Mouse (Mus musculus) cerebellum, adult 2 months (tissue): ENCODE results near the gene Hist1h2bh. TPM values are rescaled to one million over a fixed set of nuclear protein-coding genes. Genes with fewer than 3 reads are reported as not detected.
"Not testable (repeated sequence)": the region's sequence is repeated elsewhere in the genome, so short reads cannot be mapped to it uniquely, and the experiment has no call there.

Source experiments
- DNase-seq, 2 experiments: peaks; one replicate each; pipeline ENCODE4 v3.0.0; 2021
- H3K27ac ChIP-seq: fragments of 200-500 bp; 2 replicates; pipeline ENCODE4 v1.5.1; 2012; ENCODE audit warnings: low read length, control low read depth, inconsistent platforms; ENCODE audit not compliant: insufficient read depth
- H3K27me3 ChIP-seq: fragments of 200-500 bp; 2 replicates; pipeline ENCODE4 v1.6.1; 2012; ENCODE audit warnings: inconsistent platforms, mild to moderate bottlenecking, low read length, moderate library complexity; ENCODE audit not compliant: control insufficient read depth, insufficient read depth
- H3K4me1 ChIP-seq: fragments of 200-500 bp; 2 replicates; pipeline ENCODE4 v1.6.1; 2011; ENCODE audit warnings: low read length; ENCODE audit not compliant: control insufficient read depth, insufficient read depth
- H3K4me3 ChIP-seq: fragments of 200-500 bp; replicated peaks from 2 replicates; pipeline ENCODE3; 2011; ENCODE audit warnings: mild to moderate bottlenecking, low read depth, low read length, control low read depth; ENCODE audit not compliant: insufficient read depth
- CTCF ChIP-seq: fragments of 200-500 bp; IDR thresholded peaks from 2 replicates; pipeline ENCODE4 v1.5.1; 2011; ENCODE audit warnings: low read depth, mild to moderate bottlenecking, control low read depth, low read length, moderate library complexity, borderline replicate concordance; ENCODE audit not compliant: insufficient read depth
- POLR2A ChIP-seq: fragments of 200-500 bp; IDR thresholded peaks from 2 replicates; pipeline ENCODE4 v1.6.1; 2011; ENCODE audit warnings: low read length, control low read depth, borderline replicate concordance; ENCODE audit not compliant: insufficient read depth
- WGBS: fragments of 180-500 bp; shearing (Covaris S2); methylation state at CpG from one replicate; pipeline ENCODE4 v1.1.7; 2018; 5-methylcytosine and 5-hydroxymethylcytosine counted together
- polyA plus RNA-seq: library from polyadenylated mRNA; depleted of rRNA; stranded (reverse); fragments of >200 nt; gene quantifications from 2 replicates; pipeline ENCODE4 v1.2.3, GENCODE M21; 2012; rRNA removed

Hist1h2bh gene
- polyA plus RNA-seq, result 0.33 and 0.34 TPM in 2 replicates

DNA sequence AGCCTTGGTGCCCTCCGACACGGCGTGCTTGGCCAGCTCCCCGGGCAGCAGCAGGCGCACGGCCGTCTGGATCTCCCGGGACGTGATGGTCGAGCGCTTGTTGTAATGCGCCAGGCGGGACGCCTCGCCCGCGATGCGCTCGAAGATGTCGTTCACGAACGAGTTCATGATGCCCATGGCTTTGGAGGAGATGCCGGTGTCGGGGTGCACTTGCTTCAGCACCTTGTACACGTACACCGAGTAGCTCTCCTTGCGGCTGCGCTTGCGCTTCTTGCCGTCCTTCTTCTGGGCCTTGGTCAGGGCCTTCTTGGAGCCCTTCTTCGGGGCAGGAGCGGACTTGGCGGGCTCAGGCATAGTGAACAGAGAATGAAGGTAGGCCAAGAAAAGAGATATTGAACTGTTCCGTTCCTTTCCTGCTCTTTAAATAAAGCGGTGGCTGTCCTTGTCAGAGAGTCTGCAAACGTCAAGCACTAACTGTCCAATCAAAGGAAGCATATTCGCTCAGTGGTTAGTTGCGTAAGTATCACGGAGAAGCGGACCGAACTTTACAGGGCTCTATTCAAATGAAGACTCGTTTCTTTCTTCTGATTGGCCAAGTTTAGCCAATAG is at the start of gene Hist1h2bh:
TSS of gene Hist1h2bh (minus strand) at position 394 of the 609 bp plus-strand sequence.
- not testable (repeated sequence) for H3K4me1 ChIP-seq, H3K27ac ChIP-seq, H3K27me3 ChIP-seq
- whole genome bisulfite sequencing, result under 1% methylated on average over 40 of the region's 42 CpGs
- peak; percentile 62 to 76 for DNase-seq
- peak within 1 kb of the TSS; percentile 64 for H3K4me3 ChIP-seq

- peak; percentile 69 to 79 for DNase-seq
- no peaks in the 10 kb centered on the region for H3K27me3 ChIP-seq
- WGBS, result 13% methylated on average over 7 of the region's 7 CpGs
- no peak overlapping the region for H3K4me3 ChIP-seq
- H3K27ac ChIP-seq, result no peak overlapping the region
- peaks cover 2% of the 10 kb centered on the region; the same call in 1 of the 2 replicates for H3K4me1 ChIP-seq
- TF ChIP-seq POLR2A (no peak), CTCF (no peak)
Measured at GRCm38 (mm10) chr13:23592614-23593013, 49.4 kb upstream of the Hist1h2bh start.

- WGBS, result 88% methylated on average over 7 of the region's 7 CpGs
- H3K27ac ChIP-seq, H3K4me1 ChIP-seq, H3K27me3 ChIP-seq, H3K4me3 ChIP-seq, DNase-seq: not testable (repeated sequence)
Measured at GRCm38 (mm10) chr13:23591886-23592285, 48.7 kb upstream of the Hist1h2bh start.

DNA sequence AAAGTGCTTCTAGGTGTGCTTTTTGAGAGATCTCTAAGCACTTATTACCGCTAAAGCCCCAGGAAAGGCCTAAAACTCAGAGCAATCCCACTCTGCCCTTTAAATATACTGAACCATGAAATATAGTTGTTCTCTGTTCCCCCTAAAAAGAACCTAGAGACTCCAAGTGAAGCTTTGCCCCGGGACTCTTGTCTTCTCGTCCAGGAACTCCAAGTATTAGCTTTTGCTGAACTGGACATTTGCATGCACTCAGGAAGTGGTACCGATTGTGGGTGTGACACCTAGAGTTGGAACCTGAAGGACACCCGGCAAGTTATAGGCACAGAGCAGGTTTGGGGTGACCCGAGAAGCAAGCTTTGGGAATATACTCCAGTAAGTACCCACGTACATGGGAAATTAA is 48.0 kb upstream of the Hist1h2bh start:
- TF ChIP-seq CTCF (no peak), POLR2A (no peak)
- 97% methylated on average over 7 of the region's 7 CpGs for WGBS
- Histone ChIP-seq H3K27me3 (no peaks in the 10 kb centered on the region), H3K27ac (no peak overlapping the region), H3K4me3 (no peak overlapping the region), H3K4me1 (peaks cover 2% of the 10 kb centered on the region; the same call in 1 of the 2 replicates)
- DNase-seq, result no peak

- 14% methylated on average over 1 of the region's 1 CpGs for whole genome bisulfite sequencing
- no peak for DNase-seq
- H3K4me3 ChIP-seq, result no peak overlapping the region
- no peaks in the 10 kb centered on the region for H3K27me3 ChIP-seq
- no peaks in the 10 kb centered on the region for H3K4me1 ChIP-seq
- no peak overlapping the region for H3K27ac ChIP-seq
- TF ChIP-seq POLR2A (no peak), CTCF (no peak)
Measured at GRCm38 (mm10) chr13:23586940-23587225, 43.7 kb upstream of the Hist1h2bh start.

DNA sequence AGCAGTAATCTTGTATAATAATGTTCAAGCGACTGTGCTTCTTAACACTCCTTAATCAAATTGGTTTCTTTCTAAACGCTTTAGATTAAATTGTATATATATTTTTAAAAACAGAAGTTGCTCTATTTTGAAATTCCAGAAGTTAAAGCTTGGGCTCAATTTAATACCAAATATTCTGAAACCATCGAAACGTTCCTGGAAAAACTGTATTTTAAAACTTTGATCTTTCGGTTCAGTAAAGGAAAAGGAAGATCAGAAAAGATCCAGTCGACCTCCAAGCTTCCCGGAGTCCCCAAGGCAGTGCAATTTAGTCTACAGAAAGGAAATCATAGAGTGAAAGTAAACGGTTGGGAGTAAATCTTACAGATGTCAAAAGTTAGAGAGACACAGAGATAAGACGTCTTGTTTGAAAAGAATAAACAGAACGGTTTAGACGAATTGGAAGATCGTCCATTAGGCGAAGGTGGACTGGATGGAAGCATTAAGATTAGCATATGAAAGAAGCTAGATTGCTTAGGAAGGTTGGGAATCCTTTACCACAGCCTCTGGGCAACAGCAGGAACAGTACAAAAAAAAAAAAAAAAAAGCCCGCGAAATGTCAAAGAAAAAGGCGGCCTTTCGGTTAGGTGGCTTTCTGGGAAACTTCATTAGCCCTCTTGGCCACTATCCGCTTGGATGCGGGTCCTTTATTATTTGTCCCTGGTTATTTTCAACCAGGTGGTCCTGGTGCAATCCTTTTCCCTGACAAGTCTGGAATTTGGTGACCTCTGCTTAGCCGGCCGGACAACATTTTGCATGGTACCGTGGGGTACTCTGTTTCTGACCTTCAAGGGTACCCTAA is 43.1 kb upstream of the Hist1h2bh start:
- H3K27me3 ChIP-seq, result no peaks in the 10 kb centered on the region
- no peak for DNase-seq
- 2% methylated on average over 22 of the region's 22 CpGs for WGBS
- peak overlapping the region; percentile 60 for H3K4me3 ChIP-seq
- TF ChIP-seq POLR2A (no peak), CTCF (no peak)
- H3K27ac ChIP-seq, result no peak overlapping the region
- no peaks in the 10 kb centered on the region for H3K4me1 ChIP-seq

DNA sequence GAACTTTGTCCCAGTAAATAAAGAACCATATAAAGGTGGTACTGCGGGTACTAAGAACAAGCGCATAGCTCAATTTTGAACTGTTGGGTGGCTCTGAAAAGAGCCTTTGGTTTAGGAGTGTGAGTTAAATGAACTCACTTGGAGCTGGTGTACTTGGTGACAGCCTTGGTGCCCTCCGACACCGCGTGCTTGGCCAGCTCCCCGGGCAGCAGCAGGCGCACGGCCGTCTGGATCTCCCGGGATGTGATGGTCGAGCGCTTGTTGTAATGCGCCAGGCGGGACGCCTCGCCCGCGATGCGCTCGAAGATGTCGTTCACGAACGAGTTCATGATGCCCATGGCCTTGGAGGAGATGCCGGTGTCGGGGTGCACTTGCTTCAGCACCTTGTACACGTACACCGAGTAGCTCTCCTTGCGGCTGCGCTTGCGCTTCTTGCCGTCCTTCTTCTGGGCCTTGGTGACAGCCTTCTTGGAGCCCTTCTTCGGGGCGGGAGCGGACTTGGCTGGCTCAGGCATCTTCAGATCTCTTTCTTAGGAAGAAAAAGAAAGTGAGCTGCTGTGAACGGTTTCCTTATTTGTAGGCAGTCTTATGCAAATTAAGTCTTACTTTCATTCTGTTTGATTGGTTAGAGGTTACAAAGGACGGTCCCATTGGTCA is 42.4 kb upstream of the Hist1h2bh start:
- peak; percentile 47; the same call in 1 of the 2 replicates for TF ChIP-seq POLR2A
- H3K4me1 ChIP-seq, H3K27me3 ChIP-seq: not testable (repeated sequence)
- peak overlapping the region; percentile 76; the same call in 1 of the 2 replicates for H3K27ac ChIP-seq
- WGBS, result under 1% methylated on average over 34 of the region's 36 CpGs
- peak overlapping the region; percentile 91 for H3K4me3 ChIP-seq
- DNase-seq, result peak; percentile 76 to 81

DNA sequence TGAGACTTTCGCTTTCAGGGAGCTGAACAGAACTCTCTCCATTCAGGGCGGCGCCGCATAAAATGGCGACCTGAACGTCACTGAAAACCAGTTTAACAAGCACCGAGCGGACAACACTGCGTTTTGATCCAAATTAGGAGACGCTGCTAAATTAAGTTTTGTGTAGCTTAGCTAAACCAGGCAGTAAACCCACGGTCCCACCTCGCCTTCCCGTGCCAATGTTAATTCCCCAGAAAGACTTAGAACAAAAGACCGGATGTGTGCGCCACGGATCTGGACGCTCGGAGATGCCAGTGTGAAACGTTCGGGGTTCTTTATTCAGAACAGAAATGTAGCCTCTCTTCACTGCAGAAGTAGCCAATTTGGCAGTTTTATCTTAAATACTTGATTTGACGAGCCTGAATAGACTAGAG is 41.8 kb upstream of the Hist1h2bh start:
- TF ChIP-seq CTCF (no peak), POLR2A (no peak)
- Histone ChIP-seq H3K27me3 (no peaks in the 10 kb centered on the region), H3K27ac (no peak overlapping the region), H3K4me3 (peak overlapping the region; percentile 91), H3K4me1 (no peaks in the 10 kb centered on the region)
- peak; percentile 54 to 63 for DNase-seq
- under 1% methylated on average over 21 of the region's 21 CpGs for WGBS
